Mouse (Mus musculus) adrenal gland, postnatal 10 days (tissue): ENCODE measurements around the gene Lnx1. TPM values are rescaled to one million over a fixed set of nuclear protein-coding genes. Genes with fewer than 3 reads are reported as not detected.
A peak's percentile ranks its signal among the peaks of the same experiment; 100 is the strongest.

Experiments used
- DNase-seq: peaks from one replicate; pipeline ENCODE4 v3.0.0; 2021; ENCODE audit warnings: mixed read lengths
- long read RNA-seq, 2 experiments: library from polyadenylated mRNA; stranded (forward); transcript quantifications; one replicate each; pipeline ENCODE4 v2.0.0; 2021
- total RNA-seq, 2 experiments: library from RNA; stranded (reverse); gene quantifications; 2 replicates each; pipeline ENCODE4 v1.2.3; 2021

Gene Lnx1
- 1 to 10 TPM; 4.4 to 4.5 TPM for total RNA-seq
- long read RNA-seq, experiment 1, partial matches to known transcripts: 0 of 8 reads
- long read RNA-seq, experiment 1, other reads (novel, unspliced or antisense): 2 of 8 reads
- long read RNA-seq, experiment 2, partial matches to known transcripts: 1 of 10 reads
- long read RNA-seq, experiment 2, other reads (novel, unspliced or antisense): 2 of 10 reads

GRCm38 (mm10) chr5:74702766-74703165, at the start of gene Lnx1:
TSS of gene Lnx1 (minus strand) at chr5:74702912.
- no peak for DNase-seq

GRCm38 (mm10) chr5:74750501-74750900, 47.8 kb upstream of the Lnx1 start:
- DNase-seq: peak; percentile 52

- no peak for DNase-seq
Observed at GRCm38 (mm10) chr5:74747476-74747875, 44.8 kb upstream of the Lnx1 start.

- DNase-seq: no peak
Observed at GRCm38 (mm10) chr5:74740951-74741350, 38.2 kb upstream of the Lnx1 start.

DNA sequence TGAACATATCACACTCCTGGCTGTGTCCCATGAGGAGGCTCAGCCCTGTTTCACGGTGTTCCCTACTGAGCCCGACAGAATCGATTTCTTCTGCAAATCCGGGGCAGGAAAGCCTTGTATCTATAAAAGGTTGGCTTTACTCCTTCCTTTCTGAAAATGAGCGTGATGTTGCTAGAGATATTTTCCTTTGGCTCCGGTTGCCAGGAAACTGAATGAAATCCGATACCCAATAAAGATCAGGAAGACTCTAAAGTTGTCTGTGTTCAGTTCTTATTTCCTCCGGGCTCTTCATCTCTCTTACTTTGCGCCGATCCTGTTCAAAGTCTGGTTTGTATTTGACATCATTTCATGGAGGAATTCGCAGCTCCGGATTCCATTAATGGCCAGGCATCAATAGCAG, 36.7 kb upstream of the Lnx1 start:
- DNase-seq: no peak

DNA sequence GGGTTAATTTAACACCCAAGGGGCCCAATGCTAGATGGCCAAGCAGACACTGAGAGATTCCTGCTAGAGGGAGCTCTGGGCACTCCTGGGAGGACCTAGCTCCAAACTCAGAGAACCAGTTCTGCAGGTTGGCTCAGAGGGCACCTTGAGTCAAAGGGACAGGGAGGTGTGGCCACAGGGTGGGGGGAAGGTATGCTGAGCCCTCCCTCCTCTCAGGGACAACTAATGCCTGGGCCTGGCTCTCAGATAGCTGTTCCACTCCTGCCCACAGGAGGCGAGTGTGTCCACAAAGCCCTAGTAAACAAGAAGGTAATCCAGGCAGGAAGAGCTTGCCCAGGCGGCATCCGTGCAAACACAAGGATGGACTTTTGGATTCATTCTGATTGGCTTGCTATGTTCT, 35.6 kb upstream of the Lnx1 start:
- DNase-seq: peak; percentile 7

GRCm38 (mm10) chr5:74733885-74734558, 31.3 kb upstream of the Lnx1 start:
- DNase-seq: no peak

GRCm38 (mm10) chr5:74732613-74733012, 29.9 kb upstream of the Lnx1 start:
- no peak for DNase-seq

- no peak for DNase-seq
Observed at GRCm38 (mm10) chr5:74730601-74731000, 27.9 kb upstream of the Lnx1 start.

- DNase-seq: no peak
Observed at GRCm38 (mm10) chr5:74729567-74729966, 26.9 kb upstream of the Lnx1 start.

DNA sequence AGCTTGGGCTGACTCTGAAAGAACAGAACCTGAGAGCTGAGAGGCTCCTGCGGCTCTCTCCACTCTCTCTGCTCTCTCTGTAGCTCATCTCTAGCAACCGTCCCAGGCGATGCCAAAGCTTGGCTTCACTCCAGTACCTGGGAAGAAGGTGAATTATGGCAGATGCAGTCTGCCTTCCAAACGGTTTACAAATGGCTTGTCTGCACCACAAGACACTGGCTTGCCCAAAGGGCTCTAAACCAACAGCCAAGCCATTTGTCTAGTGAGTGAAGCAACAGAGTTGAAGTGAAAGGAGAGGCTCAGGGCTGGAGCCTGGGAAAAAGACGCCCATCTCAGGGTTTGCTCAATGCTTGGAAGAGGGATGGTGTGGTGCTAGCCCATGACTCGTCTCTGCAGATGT, 25.5 kb upstream of the Lnx1 start:
- DNase-seq: no peak

GRCm38 (mm10) chr5:74727319-74727718, 24.6 kb upstream of the Lnx1 start:
- no peak for DNase-seq

GRCm38 (mm10) chr5:74725541-74725940, 22.8 kb upstream of the Lnx1 start:
- DNase-seq: no peak

- DNase-seq: no peak
Observed at GRCm38 (mm10) chr5:74721816-74722215, 19.1 kb upstream of the Lnx1 start.

- DNase-seq: no peak
Observed at GRCm38 (mm10) chr5:74720661-74721060, 17.9 kb upstream of the Lnx1 start.

DNA sequence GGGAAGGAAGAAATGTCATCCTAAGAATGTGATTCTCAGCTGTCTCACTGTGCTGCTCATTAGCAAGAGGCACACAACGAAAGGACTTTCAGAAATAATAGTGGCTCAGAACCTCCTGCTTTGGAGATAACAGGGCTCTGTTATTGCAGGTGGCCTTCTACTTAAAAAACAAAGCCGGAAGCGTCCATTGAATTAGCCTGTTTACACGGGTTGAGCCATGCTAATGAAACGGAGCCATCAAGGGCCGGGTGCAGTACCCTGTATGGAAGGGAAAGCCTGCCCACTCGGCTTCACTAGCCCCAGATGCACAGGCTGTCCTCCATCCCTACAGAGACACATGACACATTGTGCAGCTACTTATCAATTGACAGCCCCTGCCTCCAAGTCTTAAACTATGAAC, 13.5 kb upstream of the Lnx1 start:
- no peak for DNase-seq

DNA sequence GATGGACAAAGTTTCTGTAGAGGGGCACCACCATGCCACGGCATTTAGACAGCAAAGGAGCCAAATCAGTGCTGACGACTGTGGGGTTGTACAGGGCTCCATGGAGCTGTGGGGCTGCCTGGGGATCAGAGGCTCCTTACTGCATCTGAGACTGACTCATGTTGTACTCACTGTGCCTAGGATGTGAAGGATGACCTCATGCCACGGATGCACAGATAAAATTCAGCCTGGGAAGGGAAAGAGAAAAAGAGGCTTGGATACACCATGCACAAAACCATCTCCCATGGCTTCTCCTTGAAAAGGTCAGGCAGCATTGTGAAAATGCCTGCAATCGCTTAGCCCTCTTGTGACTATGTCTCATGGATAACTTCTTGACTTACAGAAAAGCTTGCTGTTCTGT, 10.1 kb upstream of the Lnx1 start:
- no peak for DNase-seq

DNA sequence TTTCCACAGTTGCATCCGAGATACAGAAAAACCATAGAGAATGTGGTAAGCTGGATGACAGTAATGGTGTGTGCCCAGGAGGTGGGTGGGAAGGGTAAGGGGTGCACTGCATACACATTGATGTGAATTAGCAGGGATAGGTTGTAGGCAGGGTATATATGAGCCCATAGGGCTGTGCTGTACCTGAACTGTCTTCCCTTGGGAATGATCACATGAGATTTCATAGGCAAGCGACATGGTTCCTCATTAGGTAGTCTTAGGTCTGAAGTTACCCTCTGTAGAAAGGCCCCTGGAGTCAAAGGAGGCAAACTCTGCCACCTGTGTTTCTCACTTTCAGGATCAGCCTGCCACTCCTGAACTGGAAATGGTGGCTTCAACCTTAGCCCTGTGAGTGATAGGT, 9.3 kb upstream of the Lnx1 start:
- no peak for DNase-seq

DNA sequence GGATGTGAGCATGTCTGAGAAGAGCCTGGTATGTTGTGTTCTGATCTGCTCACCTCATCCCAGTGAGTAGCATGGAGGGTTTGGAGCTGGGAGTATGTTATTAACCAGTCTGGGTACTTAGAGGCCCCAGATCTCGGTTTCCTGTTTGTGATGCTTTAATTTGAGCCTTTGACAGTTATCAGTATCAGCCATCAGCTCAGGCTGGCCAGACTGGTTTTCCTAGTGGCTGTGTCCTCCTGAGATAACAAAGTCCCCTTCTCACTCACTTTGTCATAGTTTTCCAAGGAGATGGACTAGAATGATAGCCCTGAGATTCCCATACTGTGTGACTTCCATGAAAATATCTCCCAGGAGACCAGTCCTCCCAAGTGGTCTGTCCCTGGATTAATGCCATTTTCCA, 8.3 kb upstream of the Lnx1 start:
- DNase-seq: no peak

DNA sequence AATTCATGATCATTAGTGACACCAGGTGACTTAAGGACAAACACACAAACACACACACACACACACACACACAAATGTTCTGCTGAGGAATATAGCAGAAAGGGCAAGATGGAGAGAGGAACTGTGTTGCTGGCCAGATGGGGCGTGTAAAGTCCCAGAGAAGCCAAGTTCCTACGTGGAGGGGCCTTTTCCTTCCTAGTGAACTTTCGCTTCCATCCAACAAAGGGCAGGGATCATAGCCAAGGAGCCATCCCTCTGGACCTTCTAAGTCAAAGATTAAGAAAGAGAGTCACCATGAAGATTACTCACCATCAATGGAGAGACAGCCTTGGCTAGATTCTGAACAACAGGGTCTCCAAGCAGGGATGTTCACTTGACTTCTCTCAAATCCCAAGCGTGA, 7.5 kb upstream of the Lnx1 start:
- peak; percentile 33 for DNase-seq

GRCm38 (mm10) chr5:74704460-74704790, 1.7 kb upstream of the Lnx1 start:
- DNase-seq: peak; percentile 91

- DNase-seq: peak; percentile 15
Observed at GRCm38 (mm10) chr5:74703741-74704459, 1.2 kb upstream of the Lnx1 start.

GRCm38 (mm10) chr5:74700918-74701317, 1.8 kb downstream of the Lnx1 start:
- DNase-seq: no peak

- DNase-seq: no peak
Observed at GRCm38 (mm10) chr5:74699673-74700072, 3.0 kb downstream of the Lnx1 start.
